Mouse (Mus musculus) kidney, postnatal 14 days (tissue): ENCODE measurements around the gene Gm20532.

Experiments
- DNase-seq: peaks from one replicate; pipeline ENCODE4 v3.0.0; 2022; ENCODE audit warnings: mixed read lengths

Gene Gm20532

DNA sequence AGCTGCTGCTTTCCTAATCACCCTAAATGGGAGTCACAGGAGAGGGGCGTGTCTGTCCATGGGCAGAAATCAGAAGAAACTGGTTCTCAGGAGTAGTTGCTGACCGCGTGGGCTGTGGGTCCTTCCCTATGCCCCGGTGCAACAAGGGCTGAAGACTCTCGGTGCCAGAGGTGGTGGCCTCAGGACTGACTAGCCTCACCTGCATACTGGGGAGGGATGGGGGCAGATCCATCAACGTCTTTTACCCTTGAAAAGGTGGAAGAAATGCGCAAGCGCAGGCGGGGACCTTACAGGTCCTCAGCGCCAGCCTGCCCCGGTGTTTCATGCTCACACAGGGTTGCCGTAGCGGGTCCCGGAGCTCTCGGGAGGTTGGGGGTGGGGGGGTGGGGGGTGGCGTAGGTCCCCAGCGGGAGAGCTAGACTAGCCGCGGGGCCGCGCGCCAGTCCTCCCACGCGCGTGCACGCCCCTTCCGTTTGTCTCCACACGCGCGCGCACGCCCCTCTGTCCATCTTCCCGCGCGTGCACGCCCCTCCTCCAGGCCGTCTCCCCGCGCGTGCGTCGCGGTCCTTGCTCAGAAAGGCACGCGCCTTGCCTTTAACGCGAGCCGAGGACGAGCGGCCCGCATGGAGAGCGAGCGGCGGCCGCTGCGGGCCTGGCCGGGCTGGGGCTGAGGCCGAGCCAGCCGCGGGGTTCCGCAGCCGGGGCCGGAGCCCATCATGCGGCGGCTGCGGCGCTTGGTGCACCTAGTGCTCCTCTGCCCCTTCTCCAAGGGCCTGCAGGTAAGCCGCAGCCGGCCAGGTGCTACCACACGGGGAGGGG, 41.7 kb downstream of the Gm20532 start, which contains the start of gene Fam69b:
Gene Fam69b (plus strand): TSS at position 537 of the 819 bp plus-strand sequence.
- peak; percentile 89 for DNase-seq

- DNase-seq: no peak
Measured at GRCm38 (mm10) chr2:26628792-26629437, 42.5 kb downstream of the Gm20532 start.

GRCm38 (mm10) chr2:26632541-26633395, 46.3 kb downstream of the Gm20532 start:
- no peak for DNase-seq

DNA sequence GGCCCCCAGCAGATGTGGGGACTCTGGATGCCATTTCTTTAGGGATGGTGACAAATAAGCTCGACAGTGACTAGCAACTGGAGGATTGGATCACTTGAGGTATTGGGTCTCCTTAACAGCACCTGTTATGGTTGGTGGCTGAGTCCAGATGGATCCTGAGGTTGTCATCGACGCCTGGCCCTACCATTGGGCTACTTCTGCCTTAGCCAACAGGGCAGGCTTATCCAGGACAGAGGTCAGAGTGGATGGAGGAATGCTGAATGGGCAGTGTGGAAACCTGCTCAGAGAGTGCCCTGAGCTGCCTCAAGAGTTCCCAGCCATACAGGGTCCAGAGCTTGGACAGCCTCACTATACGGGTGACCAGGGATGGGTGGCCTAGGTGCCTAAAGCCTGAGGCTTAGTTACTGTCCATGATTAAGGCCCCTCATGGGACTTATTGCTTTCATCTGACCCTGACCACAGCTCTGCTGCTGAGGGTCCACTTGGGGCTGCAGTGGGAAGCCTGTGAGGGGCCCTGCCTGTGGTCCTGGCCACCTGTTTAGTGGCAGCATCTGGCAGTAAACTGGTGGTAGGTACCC, 47.6 kb downstream of the Gm20532 start:
- DNase-seq: no peak

DNA sequence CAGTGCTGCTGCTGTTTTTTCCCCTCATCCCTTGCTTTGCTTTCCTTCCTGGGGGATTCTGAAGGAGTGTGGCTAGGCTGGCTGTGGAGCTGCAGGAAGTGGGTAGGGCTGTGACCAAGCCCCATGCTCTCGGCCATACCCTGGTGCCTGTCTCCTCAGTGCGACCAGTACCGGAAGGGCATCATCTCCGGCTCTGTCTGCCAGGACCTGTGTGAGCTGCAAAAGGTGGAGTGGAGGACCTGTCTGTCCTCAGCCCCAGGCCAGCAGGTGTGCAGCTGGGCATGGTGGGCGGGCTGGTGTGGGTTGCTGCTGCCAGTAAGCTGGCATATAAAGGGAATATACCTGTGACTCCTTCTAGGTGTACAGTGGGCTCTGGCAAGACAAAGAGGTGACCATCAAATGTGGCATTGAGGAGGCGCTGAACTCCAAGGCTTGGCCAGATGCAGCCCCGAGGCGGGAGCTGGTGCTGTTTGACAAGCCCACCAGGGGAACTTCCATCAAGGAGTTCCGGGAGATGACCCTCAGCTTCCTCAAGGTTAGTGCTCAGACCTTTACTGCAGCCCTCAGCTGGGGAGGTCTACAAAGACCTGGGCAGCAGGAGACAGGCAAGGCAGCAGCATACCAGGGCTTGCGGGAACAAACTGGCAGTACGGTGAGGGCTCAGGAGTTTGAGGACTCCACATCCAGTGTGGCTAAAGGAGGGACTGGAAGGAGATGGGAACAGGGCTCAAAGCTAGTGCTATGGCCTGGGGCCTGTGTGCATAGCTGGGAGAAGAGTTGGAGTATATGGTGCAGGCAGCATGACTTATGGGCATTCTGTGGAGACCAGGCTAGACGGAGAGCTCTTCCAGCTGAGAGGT, 48.4 kb downstream of the Gm20532 start:
- DNase-seq: peak; percentile 41

- no peak for DNase-seq
Measured at GRCm38 (mm10) chr2:26635489-26636324, 49.3 kb downstream of the Gm20532 start.

DNA sequence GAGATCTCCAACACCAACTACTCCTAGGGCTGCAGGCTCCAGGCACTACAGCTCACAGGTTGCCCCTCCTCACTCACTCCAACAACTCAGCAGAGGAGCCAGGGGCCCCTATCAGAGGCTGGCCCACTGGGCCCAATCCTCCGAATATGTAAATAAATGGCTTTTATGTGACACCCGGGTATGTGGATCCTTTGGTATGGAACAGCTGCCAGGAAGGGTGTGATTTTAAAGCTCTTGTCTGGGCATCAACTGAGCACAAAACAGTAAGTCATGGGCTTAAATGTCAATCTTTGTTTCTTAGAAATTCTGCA, 49.8 kb downstream of the Gm20532 start:
- DNase-seq: no peak

DNA sequence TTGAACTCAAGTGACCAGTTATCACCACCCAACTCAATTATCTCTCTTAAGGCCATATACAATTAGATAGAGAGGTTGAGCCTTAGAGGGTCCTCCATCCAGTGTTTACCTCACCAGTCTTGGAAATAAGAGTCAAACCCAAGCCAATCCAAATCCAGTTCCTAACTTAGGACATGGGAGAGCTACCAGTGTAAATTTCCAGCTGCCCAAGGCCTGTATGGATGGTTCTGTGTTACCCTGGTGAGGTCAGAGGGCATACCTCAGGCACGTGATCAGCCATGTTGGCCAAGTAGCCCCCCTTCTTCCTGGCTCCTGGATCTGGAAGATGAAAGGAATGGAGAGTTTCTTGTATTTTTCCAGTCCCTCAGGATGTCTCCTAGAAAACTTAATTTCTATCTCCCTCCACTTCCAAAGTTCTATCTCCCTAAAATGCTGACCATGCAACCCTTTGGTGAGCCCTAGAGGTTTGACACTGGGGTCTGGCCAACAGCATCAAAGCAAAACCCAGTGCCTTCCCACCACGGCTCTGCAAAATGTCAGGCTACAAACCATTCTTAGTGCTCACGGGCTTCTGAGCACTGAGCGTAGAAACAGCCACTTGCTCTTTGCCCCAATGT, 51.0 kb downstream of the Gm20532 start:
- no peak for DNase-seq

DNA sequence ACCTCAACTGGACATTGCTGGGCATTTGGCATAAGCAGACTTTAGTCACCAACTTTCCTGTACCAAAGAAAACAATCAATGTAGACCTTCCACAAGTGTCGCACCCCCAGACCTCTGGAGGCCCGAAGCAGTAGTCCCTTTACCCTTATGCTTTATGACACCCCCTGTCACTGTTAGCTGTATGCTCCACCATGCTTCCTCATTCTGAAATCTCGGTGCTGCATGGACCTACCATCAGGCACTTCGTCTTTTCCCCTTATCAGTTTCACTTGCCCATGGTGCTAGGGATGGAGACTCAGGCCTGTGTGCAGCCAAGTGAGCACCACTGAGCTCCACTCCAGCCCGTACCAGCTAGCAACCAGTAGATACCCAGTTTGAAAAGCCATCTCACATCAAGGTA, 51.6 kb downstream of the Gm20532 start:
- DNase-seq: no peak

DNA sequence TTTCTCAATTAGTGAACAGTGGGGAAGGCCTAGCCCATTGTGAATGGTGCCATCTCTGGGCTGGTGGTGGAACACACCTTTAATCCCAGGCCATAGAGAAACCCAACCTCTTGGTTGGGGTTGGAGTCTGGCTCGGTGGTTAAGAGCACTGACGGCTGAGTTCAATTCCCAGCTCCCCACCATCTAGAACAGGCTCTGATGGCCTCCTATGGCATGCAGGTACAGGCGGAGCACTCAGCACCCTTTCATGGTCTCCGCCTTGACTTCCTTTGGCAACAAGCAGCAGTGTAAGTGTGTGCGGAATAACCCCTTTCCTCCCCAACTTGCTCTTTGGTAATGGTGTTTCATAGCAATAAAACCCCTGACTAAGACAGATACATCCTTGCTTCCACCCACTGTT, 52.1 kb downstream of the Gm20532 start:
- DNase-seq: no peak

GRCm38 (mm10) chr2:26639083-26639482, 52.6 kb downstream of the Gm20532 start:
- peak; percentile 65 for DNase-seq

GRCm38 (mm10) chr2:26639838-26640830, 53.7 kb downstream of the Gm20532 start:
- DNase-seq: peak; percentile 98

DNA sequence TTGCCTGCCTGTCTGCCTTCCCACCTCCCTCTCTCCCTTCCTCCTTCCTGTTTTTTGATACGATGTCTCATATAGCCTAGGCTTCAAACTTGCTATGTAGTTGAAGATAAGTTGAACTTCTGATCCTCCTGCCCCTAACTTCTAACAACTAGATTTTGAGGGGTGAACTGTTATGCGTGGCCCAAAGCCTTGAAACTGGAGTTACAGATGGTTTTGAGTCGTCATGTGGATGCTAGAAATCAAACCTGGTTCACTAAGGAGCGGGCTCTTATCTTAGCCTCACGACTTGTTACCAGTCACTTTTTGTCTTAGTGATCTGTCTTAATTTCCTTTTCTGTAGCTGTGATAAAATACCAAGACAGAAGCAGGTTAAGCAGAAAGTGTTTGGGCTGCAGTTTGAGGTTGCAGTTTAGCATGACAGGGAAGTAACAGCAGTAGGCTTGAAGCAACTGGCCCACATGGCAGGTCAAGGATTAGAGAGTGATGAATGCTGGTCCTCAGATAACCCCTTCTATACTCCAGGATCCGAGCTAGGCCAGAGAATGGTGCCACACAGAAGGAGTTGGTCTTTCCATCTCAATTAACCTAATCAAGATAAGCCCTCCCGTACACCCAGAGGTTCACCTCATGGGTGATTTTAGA, 54.7 kb downstream of the Gm20532 start:
- DNase-seq: no peak

DNA sequence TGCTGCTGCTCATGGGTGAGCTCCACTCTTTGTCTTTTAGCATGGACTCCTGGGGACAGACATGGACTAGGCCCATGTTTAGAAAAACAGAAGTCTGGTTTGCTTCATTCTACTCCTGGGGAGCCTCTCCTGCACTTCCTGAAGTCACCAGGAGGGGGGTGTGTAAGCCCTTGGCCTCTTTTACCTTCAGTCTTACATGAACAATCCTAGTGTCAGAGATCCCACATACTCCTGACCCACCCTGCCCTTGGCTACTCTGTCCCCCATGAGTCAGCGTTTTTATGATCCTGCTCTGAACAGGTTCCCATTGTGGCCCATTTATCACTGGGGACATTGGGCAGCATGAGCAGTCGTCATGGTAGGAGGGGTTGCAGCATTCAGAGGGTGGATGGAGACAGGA, 57.5 kb downstream of the Gm20532 start:
- DNase-seq: no peak

DNA sequence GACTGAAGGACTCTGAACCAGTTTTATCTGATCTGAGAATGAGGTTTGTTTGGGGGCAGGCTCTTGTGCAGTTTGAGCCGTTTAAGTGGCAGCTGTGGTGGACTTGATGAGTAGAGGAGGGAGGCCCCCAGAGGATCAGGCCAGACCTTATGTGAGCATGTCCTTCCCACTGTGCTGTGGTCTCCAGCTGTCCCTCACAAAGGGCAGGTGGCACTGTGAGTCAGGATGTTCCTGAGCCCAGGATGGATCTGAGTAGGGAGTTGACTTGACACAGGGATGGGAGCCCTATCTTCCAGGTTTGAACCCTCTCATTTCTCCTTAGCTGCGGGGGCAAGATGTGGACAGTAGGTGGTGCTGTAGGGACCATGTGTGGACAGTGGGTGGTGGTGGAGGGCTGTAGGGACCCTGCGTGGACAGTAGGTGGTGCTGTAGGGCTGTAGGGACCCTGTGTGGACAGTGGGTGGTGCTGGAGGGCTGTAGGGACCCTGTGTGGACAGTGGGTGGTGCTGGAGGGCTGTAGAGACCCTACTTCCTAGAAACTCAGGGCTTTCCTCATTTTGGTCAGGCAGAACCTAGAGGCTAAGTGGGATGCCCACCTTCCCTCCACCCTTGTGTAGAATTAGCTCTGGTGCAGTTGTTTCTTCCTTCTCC, 60.3 kb downstream of the Gm20532 start:
- peak; percentile 86 for DNase-seq

GRCm38 (mm10) chr2:26654687-26655086, 68.2 kb downstream of the Gm20532 start:
- no peak for DNase-seq

DNA sequence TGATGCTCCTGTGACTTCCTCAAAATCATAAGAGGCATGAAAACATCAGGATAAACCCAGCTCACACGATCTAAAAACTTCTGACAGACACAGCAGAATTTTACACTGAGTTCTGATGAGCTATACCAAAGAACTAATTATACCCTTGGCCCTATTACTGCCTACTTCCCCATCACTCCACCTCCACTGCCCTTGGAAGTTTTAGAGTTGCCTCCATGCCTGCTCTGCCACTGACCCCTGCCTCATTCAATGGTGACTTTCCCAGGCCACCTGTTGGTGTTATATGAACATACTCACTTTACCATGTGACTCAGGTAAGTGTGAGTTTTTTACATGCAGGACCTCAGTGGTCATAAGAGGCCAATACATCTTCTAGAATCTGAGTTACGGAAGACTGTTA, 71.0 kb downstream of the Gm20532 start:
- DNase-seq: no peak

DNA sequence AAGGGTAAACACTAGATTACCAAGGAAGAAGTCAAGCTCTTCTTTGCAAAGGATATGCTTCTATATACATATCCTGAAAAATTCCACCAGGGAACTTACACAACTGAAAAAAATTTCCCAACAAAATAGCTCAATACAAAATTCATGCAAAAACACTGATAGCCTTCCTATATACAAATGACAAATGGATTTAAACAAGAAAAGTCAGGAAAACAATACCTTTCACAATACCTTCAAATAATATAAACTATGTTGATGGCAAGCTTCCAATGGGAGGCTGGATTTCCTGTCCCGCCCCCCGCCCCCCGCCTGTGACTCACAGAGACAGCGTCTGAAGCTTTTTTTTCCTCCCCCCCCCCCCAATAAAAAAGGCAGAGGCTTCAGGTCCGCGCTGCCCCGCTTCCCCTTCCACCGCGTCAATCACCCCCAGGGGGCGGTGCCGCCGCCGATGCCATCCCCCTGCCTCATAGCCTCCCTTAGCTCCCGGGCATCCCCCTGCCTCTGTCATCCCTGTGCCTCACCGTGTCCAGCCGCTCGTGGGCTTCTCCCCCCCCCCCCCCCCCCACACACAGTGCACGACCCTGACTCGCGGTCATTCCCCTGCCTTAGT, 74.8 kb downstream of the Gm20532 start:
- no peak for DNase-seq
